Mouse (Mus musculus): ENCODE measurements around the gene Sbk1. TPM values are rescaled to one million over a fixed set of nuclear protein-coding genes. Genes with fewer than 3 reads are reported as not detected.

Gene Sbk1
- total and polyA plus RNA-seq, 2 experiments from 2014 or later, result 184 to 535 TPM

DNA sequence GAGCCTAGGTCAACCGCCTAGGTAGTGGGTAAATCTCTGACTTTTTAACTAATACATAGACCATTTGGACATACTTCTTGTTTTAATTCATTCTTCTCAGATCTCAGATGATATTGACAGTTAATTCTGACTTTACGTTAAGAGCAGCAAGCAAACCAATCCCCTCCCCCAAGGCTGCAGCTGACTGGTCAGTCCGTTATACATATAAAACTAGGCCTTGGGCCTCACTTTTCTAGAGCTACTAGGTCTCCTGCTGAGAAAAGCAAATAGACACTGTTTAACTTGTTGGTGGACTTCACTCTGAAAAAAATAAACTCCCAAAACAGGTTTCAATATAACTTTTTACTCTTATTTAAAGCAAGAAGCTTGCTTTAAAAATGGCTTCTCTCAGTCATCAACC is 37.8 kb upstream of the Sbk1 start:
- TF ChIP-seq CTCF (IDR thresholded peaks at IDR 0.05), result no peak
- Histone ChIP-seq H3K36me3 (ENCODE audit: insufficient read depth, low read length) (no peaks in the 10 kb centered on the region), H3K4me1 (ENCODE audit: insufficient read depth, low read length) (no peaks in the 10 kb centered on the region), H3K4me3 (ENCODE audit: low read depth, low read length) (no peak overlapping the region), H3K9me3 (ENCODE audit: low read length) (no peaks in the 10 kb centered on the region), H3K27ac (ENCODE audit: low read depth, low read length) (no peak overlapping the region), H3K4me2 (ENCODE audit: low read depth, low read length, poor library complexity, severe bottlenecking) (no peak overlapping the region), H3K27me3 (ENCODE audit: insufficient read depth, low read length) (no peaks in the 10 kb centered on the region), H3K9ac (replicated peaks; ENCODE audit: low read length, poor library complexity, severe bottlenecking) (no peak overlapping the region)
- 84% methylated on average over 3 of the region's 3 CpGs for WGBS
- DNase-seq (ENCODE audit: low spot score) (no peak), ATAC-seq (ENCODE audit: low FRiP score) (no peak)

GRCm38 (mm10) chr7:126236083-126236793 is 36.2 kb upstream of the Sbk1 start:
- H3K27me3 ChIP-seq (ENCODE audit: insufficient read depth, low read length), result no peaks in the 10 kb centered on the region
- 66% methylated on average over 11 of the region's 11 CpGs for WGBS
- H3K27ac ChIP-seq (ENCODE audit: low read depth, low read length), result no peak overlapping the region
- DNase-seq (ENCODE audit: low spot score), result no peak
- no peaks in the 10 kb centered on the region for H3K9me3 ChIP-seq (ENCODE audit: low read length)
- no peak overlapping the region for H3K4me2 ChIP-seq (ENCODE audit: low read depth, low read length, poor library complexity, severe bottlenecking)
- no peak for ATAC-seq (ENCODE audit: low FRiP score)
- H3K4me3 ChIP-seq (ENCODE audit: low read depth, low read length), result no peak overlapping the region
- no peak overlapping the region for H3K9ac ChIP-seq (replicated peaks; ENCODE audit: low read length, poor library complexity, severe bottlenecking)
- H3K4me1 ChIP-seq (ENCODE audit: insufficient read depth, low read length), result no peaks in the 10 kb centered on the region
- H3K36me3 ChIP-seq (ENCODE audit: insufficient read depth, low read length), result no peaks in the 10 kb centered on the region
- no peak for TF ChIP-seq CTCF (IDR thresholded peaks at IDR 0.05)

- no peaks in the 10 kb centered on the region for H3K4me1 ChIP-seq (ENCODE audit: insufficient read depth, low read length)
- H3K36me3 ChIP-seq (ENCODE audit: insufficient read depth, low read length), result no peaks in the 10 kb centered on the region
- 81% methylated on average over 5 of the region's 5 CpGs for WGBS
- H3K27ac ChIP-seq (ENCODE audit: low read depth, low read length), result no peak overlapping the region
- no peaks in the 10 kb centered on the region for H3K9me3 ChIP-seq (ENCODE audit: low read length)
- no peak overlapping the region for H3K9ac ChIP-seq (replicated peaks; ENCODE audit: low read length, poor library complexity, severe bottlenecking)
- H3K27me3 ChIP-seq (ENCODE audit: insufficient read depth, low read length), result no peaks in the 10 kb centered on the region
- DNase-seq (ENCODE audit: low spot score) (no peak), ATAC-seq (ENCODE audit: low FRiP score) (no peak)
- H3K4me3 ChIP-seq (ENCODE audit: low read depth, low read length), result no peak overlapping the region
- no peak for TF ChIP-seq CTCF (IDR thresholded peaks at IDR 0.05)
- no peak overlapping the region for H3K4me2 ChIP-seq (ENCODE audit: low read depth, low read length, poor library complexity, severe bottlenecking)
Observed at GRCm38 (mm10) chr7:126236794-126237192, 35.6 kb upstream of the Sbk1 start.

- DNase-seq (ENCODE audit: low spot score), result no peak
- H3K4me3 ChIP-seq (ENCODE audit: low read depth, low read length), result no peak overlapping the region
Observed at GRCm38 (mm10) chr7:126240814-126241360, 31.5 kb upstream of the Sbk1 start.

GRCm38 (mm10) chr7:126244168-126244750 is 28.2 kb upstream of the Sbk1 start:
- no peak for TF ChIP-seq CTCF (IDR thresholded peaks at IDR 0.05)
- H3K36me3 ChIP-seq (ENCODE audit: insufficient read depth, low read length), result no peaks in the 10 kb centered on the region
- peaks cover 4% of the 10 kb centered on the region; the same call in 1 of the 2 replicates for H3K4me1 ChIP-seq (ENCODE audit: insufficient read depth, low read length)
- H3K9ac ChIP-seq (replicated peaks; ENCODE audit: low read length, poor library complexity, severe bottlenecking), result no peak overlapping the region
- no peak overlapping the region for H3K27ac ChIP-seq (ENCODE audit: low read depth, low read length)
- DNase-seq (ENCODE audit: low spot score) (no peak), ATAC-seq (ENCODE audit: low FRiP score) (no peak)
- no peaks in the 10 kb centered on the region for H3K9me3 ChIP-seq (ENCODE audit: low read length)
- no peak overlapping the region for H3K4me3 ChIP-seq (ENCODE audit: low read depth, low read length)
- no peak overlapping the region for H3K4me2 ChIP-seq (ENCODE audit: low read depth, low read length, poor library complexity, severe bottlenecking)
- H3K27me3 ChIP-seq (ENCODE audit: insufficient read depth, low read length), result peaks cover 4% of the 10 kb centered on the region; the same call in 1 of the 2 replicates
- 73% methylated on average over 6 of the region's 6 CpGs for WGBS

More at GRCm38 (mm10) chr7:126240814-126241360, 31.5 kb upstream of the Sbk1 start:
- Histone ChIP-seq H3K4me2 (ENCODE audit: low read depth, low read length, poor library complexity, severe bottlenecking) (no peak overlapping the region), H3K9me3 (ENCODE audit: low read length) (no peaks in the 10 kb centered on the region), H3K27ac (ENCODE audit: low read depth, low read length) (no peak overlapping the region), H3K27me3 (ENCODE audit: insufficient read depth, low read length) (no peaks in the 10 kb centered on the region), H3K36me3 (ENCODE audit: insufficient read depth, low read length) (no peaks in the 10 kb centered on the region), H3K9ac (replicated peaks; ENCODE audit: low read length, poor library complexity, severe bottlenecking) (no peak overlapping the region), H3K4me1 (ENCODE audit: insufficient read depth, low read length) (no peaks in the 10 kb centered on the region)
- WGBS, result 75% methylated on average over 14 of the region's 14 CpGs
- no peak for TF ChIP-seq CTCF (IDR thresholded peaks at IDR 0.05)
- no peak for ATAC-seq (ENCODE audit: low FRiP score)

- TF ChIP-seq CTCF (IDR thresholded peaks at IDR 0.05), result no peak
- peak; percentile 32 for DNase-seq (ENCODE audit: low spot score)
- Histone ChIP-seq H3K4me1 (ENCODE audit: insufficient read depth, low read length) (peaks cover 4% of the 10 kb centered on the region; the same call in 1 of the 2 replicates), H3K9ac (replicated peaks; ENCODE audit: low read length, poor library complexity, severe bottlenecking) (no peak overlapping the region), H3K4me2 (ENCODE audit: low read depth, low read length, poor library complexity, severe bottlenecking) (peak overlapping the region; percentile 16), H3K9me3 (ENCODE audit: low read length) (no peaks in the 10 kb centered on the region), H3K4me3 (ENCODE audit: low read depth, low read length) (peak overlapping the region; percentile 13), H3K27me3 (ENCODE audit: insufficient read depth, low read length) (peaks cover 4% of the 10 kb centered on the region; the same call in 1 of the 2 replicates), H3K27ac (ENCODE audit: low read depth, low read length) (no peak overlapping the region), H3K36me3 (ENCODE audit: insufficient read depth, low read length) (no peaks in the 10 kb centered on the region)
- WGBS, result 0% methylated on average over 6 of the region's 6 CpGs
- no peak for ATAC-seq (ENCODE audit: low FRiP score)
Observed at GRCm38 (mm10) chr7:126248088-126248487, 24.3 kb upstream of the Sbk1 start.

Measured in midbrain, postnatal 0 days (tissue).